Mouse (Mus musculus): ENCODE results near the gene Rrp36.
A peak's percentile ranks its signal among the peaks of the same experiment; 100 is the strongest.

Gene Rrp36

GRCm38 (mm10) chr17:46685913-46686312 is 11.8 kb upstream of the Rrp36 start:
- DNase-seq (ENCODE audit: low spot score in 2 of 2), result no peak

DNA sequence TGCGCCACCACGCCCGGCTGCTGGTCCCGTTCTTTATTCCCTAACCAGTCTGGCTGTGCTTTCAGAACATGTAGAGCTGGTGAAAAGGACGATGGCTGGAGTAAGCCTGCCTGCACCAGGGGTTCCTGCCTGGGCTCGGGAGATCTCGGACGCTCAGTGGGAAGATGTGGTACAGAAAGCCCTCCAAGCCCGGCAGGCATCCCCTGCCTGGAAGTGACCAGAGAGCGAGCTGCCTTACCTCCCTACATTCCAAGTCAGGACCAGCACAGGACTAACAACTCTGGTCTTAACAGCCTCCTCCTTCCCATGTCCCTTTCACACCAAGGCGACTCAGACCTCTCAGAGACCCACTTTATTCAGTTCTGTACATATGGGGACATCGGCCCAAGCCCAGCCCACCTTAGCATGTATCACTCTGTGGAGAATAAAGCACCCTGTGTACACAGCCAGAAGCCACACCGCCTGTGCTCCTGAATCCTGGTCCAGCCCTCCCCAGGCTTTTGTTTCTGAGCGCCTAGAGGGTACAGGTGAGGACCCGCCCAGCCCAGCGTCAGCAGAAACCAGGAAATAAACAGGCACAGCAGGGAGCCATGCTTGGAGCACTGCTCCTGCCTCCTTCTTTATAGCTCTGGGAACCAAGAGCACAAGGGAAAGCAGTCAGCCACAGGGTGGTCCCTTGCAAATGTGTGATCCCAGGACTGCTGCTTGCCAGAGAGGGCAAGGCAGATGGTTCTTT is 8.7 kb upstream of the Rrp36 start:
- DNase-seq (ENCODE audit: low spot score in 2 of 2), result no peak

GRCm38 (mm10) chr17:46681466-46682118 is 7.4 kb upstream of the Rrp36 start:
- peak in 1 of 2 experiments; percentile 35 for DNase-seq (ENCODE audit: low spot score in 2 of 2)

- DNase-seq (ENCODE audit: low spot score in 2 of 2), result peak; percentile 95 to 96
These were observed 6.7 kb upstream of the Rrp36 start, which contains the start of gene Klhdc3 for GRCm38 (mm10) chr17:46680760-46681373. TSS of gene Klhdc3 (minus strand) at chr17:46680914.

GRCm38 (mm10) chr17:46679843-46680759 is 5.9 kb upstream of the Rrp36 start:
- peak in 1 of 2 experiments; percentile 34 for DNase-seq (ENCODE audit: low spot score in 2 of 2)

GRCm38 (mm10) chr17:46678911-46679310 is 4.8 kb upstream of the Rrp36 start:
- peak; percentile 46 to 48 for DNase-seq (ENCODE audit: low spot score in 2 of 2)

DNA sequence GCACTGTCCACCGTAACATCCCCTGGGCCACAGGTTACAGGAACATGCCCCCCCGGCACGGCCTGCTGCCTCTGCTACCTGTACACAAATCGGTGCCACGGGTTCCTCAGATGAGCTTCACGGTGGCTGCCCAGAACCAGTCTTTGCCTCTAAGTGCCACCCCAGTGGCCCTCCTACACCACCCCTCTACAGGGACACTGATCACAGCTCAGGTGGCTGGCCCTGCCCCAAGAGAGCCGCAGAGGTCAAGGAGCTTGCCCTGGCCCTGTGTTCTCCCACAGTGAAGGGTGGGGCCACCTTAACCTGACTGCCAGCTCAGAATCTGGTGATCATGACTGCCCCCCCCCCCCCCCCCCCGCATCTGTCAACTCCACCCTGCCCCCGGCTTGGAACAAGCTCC is 4.3 kb upstream of the Rrp36 start, which contains the start of gene Mea1:
Gene Mea1 (plus strand): TSS at position 378 of the 400 bp plus-strand sequence.
- DNase-seq (ENCODE audit: low spot score in 2 of 2), result peak in 1 of 2 experiments; percentile 27

DNA sequence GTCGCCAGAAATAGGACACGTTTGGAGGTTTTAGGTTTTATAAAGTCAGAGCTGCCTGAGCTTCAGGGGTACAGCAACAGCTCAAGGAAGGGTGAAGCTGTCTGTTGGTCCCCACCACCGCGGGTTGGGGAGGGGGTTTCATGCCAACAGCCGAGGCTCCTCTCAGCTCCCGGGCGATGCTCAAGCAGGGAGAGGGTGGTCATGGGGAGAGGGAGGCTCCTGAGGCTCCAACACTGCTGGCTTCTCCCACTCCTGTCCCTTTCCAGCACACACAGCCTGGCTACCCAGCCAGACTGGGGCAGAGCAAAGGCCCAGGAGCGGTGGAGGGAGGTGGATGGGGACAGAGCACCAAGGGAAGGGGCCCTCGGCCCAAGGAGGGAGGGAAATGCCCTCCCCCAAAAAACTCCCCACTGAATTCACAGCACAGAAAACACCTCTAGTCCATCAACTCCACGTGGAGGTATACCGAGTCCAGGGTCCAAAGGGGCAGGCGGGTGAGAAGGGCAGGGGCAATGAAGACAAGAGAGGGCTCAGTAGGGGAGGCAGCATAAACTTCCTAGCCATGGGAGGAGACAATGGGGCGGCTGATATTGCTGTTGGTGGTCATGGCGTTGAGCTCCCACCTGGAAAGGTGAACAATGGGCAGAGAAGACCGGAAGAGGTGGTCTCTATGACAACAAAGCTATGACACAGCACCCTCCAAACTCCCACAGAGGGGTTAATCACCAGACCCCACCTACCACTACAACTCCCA is 555 bp upstream of the Rrp36 start:
- DNase-seq (ENCODE audit: low spot score in 2 of 2), result no peak

DNA sequence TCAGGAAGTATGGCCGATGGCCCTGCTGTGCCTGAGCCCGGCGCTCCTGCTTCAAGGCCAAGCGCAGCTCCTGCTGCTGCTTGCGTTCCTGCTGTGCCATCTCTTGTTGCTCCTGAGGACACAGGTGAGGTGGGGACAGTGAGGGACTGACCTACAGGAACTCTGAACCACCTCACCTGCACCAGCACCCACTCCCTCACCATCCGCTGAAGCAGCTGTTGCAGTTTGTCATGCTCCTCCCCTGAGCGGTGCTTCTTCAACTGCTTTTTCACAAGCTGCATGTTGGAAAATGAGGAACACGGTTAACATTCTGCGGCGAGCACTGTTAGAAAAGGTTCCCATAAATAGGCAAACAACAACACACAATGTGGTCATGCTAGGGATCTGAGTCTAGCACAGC is 4.2 kb downstream of the Rrp36 start:
- no peak for DNase-seq (ENCODE audit: low spot score in 2 of 2)

GRCm38 (mm10) chr17:46667712-46668111 is 6.4 kb downstream of the Rrp36 start:
- DNase-seq (ENCODE audit: low spot score in 2 of 2), result peak; percentile 54 to 64

DNA sequence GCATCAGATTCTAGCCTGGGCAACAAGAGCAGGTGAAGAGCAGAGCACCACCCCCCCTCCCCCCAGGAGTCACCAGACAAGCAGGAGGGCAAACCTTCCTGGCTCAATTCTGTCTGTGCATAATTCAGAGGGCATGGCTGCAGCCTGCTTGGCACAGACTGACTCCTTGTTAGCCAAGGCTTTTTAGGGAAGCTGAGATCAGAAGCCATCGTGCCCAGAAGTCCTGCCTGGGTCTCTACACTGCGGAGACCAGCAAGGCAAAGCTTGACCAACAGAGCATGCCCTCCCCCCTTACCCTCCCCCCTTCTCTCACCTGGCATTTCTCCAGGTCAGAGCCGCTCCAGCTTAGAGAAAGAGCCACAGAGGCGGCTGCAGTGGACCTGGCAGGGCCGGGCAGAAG is 11.4 kb downstream of the Rrp36 start:
- peak; percentile 50 to 52 for DNase-seq (ENCODE audit: low spot score in 2 of 2)

- DNase-seq (ENCODE audit: low spot score in 2 of 2), result no peak
These were observed 12.2 kb downstream of the Rrp36 start for GRCm38 (mm10) chr17:46661981-46662380.

GRCm38 (mm10) chr17:46661351-46661750 is 12.8 kb downstream of the Rrp36 start:
- no peak for DNase-seq (ENCODE audit: low spot score in 2 of 2)

GRCm38 (mm10) chr17:46656054-46656453 is 18.1 kb downstream of the Rrp36 start:
- DNase-seq (ENCODE audit: low spot score in 2 of 2), result no peak

DNA sequence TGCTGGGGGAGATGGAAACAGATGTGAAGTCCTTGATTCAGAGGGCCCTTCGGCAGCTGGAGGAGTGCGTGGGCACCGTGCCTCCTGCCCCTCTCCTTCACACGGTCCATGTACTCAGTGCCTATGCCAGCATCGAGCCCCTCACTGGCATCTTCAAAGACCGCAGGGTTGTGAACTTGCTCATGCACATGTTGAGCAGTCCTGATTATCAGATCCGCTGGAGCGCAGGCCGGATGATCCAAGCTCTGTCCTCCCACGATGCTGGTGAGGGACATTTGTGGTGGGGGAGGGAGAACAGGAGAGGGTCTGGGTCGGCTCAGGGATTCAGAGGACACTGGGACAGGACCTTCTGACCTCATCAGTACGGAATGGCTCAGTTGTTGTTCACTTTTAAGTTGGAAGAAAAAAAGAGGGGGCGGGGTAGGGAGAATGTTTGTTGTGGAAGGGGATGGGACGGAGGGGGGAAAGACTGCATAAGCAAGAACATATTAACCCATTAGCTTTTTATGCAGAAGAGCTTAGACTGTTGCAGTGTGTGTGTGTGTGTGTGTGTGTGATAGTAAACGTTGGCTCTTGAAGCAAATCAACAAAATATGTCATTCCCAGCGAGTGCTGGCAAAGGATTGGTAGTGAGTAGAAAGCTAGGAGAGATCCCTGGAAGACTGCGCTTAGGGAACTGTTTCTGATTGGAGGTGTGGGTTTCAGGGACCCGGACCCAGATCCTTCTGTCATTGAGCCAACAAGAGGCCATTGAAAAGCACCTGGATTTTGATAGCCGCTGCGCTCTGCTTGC is 22.2 kb downstream of the Rrp36 start:
- DNase-seq (ENCODE audit: low spot score in 2 of 2), result no peak

DNA sequence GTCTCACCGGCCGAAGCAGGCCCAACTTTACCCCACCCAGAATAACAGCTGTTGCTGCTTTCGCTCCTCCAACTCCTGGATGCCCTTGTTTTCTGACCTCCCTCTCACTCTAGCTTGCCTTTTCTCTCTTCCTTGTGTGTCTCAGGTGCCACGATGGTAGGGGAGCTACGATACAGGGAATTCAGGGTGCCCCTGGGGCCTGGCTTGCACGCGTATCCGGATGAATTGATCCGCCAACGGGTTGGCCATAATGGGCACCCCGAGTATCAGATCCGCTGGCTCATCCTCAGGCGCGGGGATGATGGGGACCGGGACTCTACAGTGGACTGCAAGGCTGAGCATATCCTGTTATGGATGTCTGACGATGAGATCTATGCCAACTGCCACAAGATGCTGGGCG is 22.9 kb downstream of the Rrp36 start:
- DNase-seq (ENCODE audit: low spot score in 2 of 2), result no peak

DNA sequence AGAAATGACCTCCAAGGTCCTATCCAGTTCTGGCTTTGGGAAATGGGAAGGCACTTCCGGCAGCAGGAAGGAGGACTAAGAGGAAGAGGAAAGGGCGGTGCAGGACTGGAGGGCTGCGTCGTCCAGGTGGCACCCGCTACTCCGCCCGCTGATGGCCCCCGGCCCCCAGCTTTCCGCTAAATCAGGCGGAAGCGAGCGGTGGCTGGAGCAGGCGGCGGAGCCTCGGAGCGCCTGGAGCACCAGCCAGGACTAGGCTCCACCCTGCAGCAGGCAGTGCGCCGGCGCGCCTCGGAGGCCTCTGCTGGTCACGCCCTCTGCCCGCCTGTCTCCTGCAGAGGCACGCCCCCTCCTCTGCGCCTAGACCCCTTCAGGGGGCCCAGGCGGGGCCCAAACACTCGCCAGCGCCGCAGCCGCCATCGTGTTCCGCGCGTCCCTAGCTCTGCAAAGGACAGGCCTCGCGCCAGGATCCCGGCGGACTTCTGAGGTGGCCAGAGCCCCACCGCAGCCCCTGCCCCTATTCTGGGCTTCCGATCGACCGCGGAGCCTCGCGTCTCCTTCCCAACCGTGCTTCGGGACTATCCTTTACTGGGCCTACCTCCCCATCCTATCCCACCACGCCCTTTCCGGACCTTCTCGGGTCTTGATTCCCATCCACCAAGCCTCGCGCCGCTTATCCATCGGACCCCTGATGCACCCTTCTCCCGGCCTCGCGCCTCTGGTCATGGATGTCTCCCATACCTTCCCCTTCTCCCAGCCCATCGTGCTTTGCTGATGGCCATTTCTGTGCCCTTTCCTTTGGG is 23.7 kb downstream of the Rrp36 start, which contains the start of gene Cul7:
Gene Cul7 (plus strand): TSS at position 106 of the 800 bp plus-strand sequence.
- DNase-seq (ENCODE audit: low spot score in 2 of 2), result peak; percentile 92 to 93

- DNase-seq (ENCODE audit: low spot score in 2 of 2), result no peak
These were observed 24.3 kb downstream of the Rrp36 start for GRCm38 (mm10) chr17:46649811-46650210.

GRCm38 (mm10) chr17:46648436-46648835 is 25.7 kb downstream of the Rrp36 start:
- DNase-seq (ENCODE audit: low spot score in 2 of 2), result no peak

Measured in heart, adult 9 months (tissue).